Mouse (Mus musculus) cerebellum, adult 18-20 months (tissue): ENCODE measurements around the gene Trcg1.

Source experiments
- DNase-seq, 2 experiments: peaks; one replicate each; pipeline ENCODE4 v3.0.0; 2021

The Trcg1 gene

GRCm38 (mm10) chr9:57265125-57265524 lies 28.8 kb downstream of the Trcg1 start:
- DNase-seq, result no peak

GRCm38 (mm10) chr9:57267421-57267820 lies 31.1 kb downstream of the Trcg1 start:
- no peak for DNase-seq

- DNase-seq, result no peak
These were observed 31.7 kb downstream of the Trcg1 start for GRCm38 (mm10) chr9:57268078-57268477.

- no peak for DNase-seq
These were observed 32.2 kb downstream of the Trcg1 start for GRCm38 (mm10) chr9:57268575-57268974.

- DNase-seq, result no peak
These were observed 33.0 kb downstream of the Trcg1 start for GRCm38 (mm10) chr9:57269384-57269783.

GRCm38 (mm10) chr9:57270399-57270798 lies 34.0 kb downstream of the Trcg1 start:
- no peak for DNase-seq

GRCm38 (mm10) chr9:57271081-57271480 lies 34.7 kb downstream of the Trcg1 start:
- DNase-seq, result no peak

GRCm38 (mm10) chr9:57271837-57272562 lies 35.6 kb downstream of the Trcg1 start:
- no peak for DNase-seq

- DNase-seq, result no peak
These were observed 36.8 kb downstream of the Trcg1 start for GRCm38 (mm10) chr9:57272902-57273804.

GRCm38 (mm10) chr9:57273805-57274494 lies 37.6 kb downstream of the Trcg1 start:
- no peak for DNase-seq

- DNase-seq, result peak; percentile 21 to 28
These were observed 40.0 kb downstream of the Trcg1 start for GRCm38 (mm10) chr9:57276311-57276710.

- no peak for DNase-seq
These were observed 41.9 kb downstream of the Trcg1 start for GRCm38 (mm10) chr9:57278268-57278667.

GRCm38 (mm10) chr9:57279441-57279840 lies 43.1 kb downstream of the Trcg1 start:
- no peak for DNase-seq

- DNase-seq, result no peak
These were observed 45.2 kb downstream of the Trcg1 start for GRCm38 (mm10) chr9:57281549-57281948.

- DNase-seq, result no peak
These were observed 46.3 kb downstream of the Trcg1 start for GRCm38 (mm10) chr9:57282686-57283085.

GRCm38 (mm10) chr9:57283311-57283710 lies 47.0 kb downstream of the Trcg1 start:
- DNase-seq, result no peak

GRCm38 (mm10) chr9:57287183-57287582 lies 50.8 kb downstream of the Trcg1 start:
- DNase-seq, result no peak

GRCm38 (mm10) chr9:57294905-57295304 lies 58.5 kb downstream of the Trcg1 start:
- DNase-seq, result no peak

- no peak for DNase-seq
These were observed 59.3 kb downstream of the Trcg1 start for GRCm38 (mm10) chr9:57295666-57296065.

GRCm38 (mm10) chr9:57296277-57296676 lies 59.9 kb downstream of the Trcg1 start:
- DNase-seq, result no peak

GRCm38 (mm10) chr9:57297938-57298337 lies 61.6 kb downstream of the Trcg1 start:
- no peak for DNase-seq
